Mouse (Mus musculus) layer of hippocampus, postnatal 25 days (tissue): ENCODE measurements around the gene Zfp981. TPM values are rescaled to one million over a fixed set of nuclear protein-coding genes. Genes with fewer than 3 reads are reported as not detected.

Experiments used
- total RNA-seq, 2 experiments: library from RNA; stranded (reverse); gene quantifications; 2 replicates each; pipeline ENCODE4 v1.2.3; 2021

Gene Zfp981
- total RNA-seq, 2 experiments from 2014 or later = 0.12 to 1.0 TPM

Other genes with a start within 250 kb of the Zfp981 start
- 1 to 10 TPM; 3.0 to 3.3 TPM for gene Zfp992, start 53.0 kb upstream of the Zfp981 start, total RNA-seq
- gene Zfp993, start 108.9 kb downstream of the Zfp981 start, total RNA-seq = 1 to 10 TPM; 2.5 to 2.7 TPM